Mouse (Mus musculus): ENCODE data around the gene Rspo3.

- TF ChIP-seq TAL1 (IDR thresholded peaks at IDR 0.05; ENCODE audit: low read length) (no peak), CTCF (IDR thresholded peaks at IDR 0.05 in 2 of 3, conservative IDR thresholded peaks at IDR 0.05 in 1 of 3; ENCODE audit: control insufficient read depth in 1 of 3, insufficient read depth in 1 of 3, low read depth in 2 of 3, low read length in 3 of 3, poor library complexity in 1 of 3, severe bottlenecking in 1 of 3) (no peak), GATA1 (IDR thresholded peaks at IDR 0.05; ENCODE audit: low read depth, low read length) (no peak), UBTF (IDR thresholded peaks at IDR 0.05; ENCODE audit: borderline replicate concordance, insufficient read depth, low read depth, low read length) (no peak), ETS1 (IDR thresholded peaks at IDR 0.05; ENCODE audit: low read depth, low read length) (no peak), POLR2A (IDR thresholded peaks at IDR 0.05; ENCODE audit: control insufficient read depth in 1 of 2, insufficient read depth in 1 of 2, low read depth in 1 of 2, low read length in 2 of 2, poor library complexity in 1 of 2) (no peak), USF2 (IDR thresholded peaks at IDR 0.05; ENCODE audit: borderline replicate concordance in 1 of 2, insufficient read depth in 1 of 2, low read depth in 1 of 2, low read length in 2 of 2) (no peak)
These were observed 18.7 kb upstream of the Rspo3 start for GRCm38 (mm10) chr10:29554365-29554764.
